Mouse (Mus musculus): ENCODE results near the gene Sult1c2. TPM values are rescaled to one million over a fixed set of nuclear protein-coding genes. Genes with fewer than 3 reads are reported as not detected.
A peak's percentile ranks its signal among the peaks of the same experiment; 100 is the strongest.
"Not testable (repeated sequence)": the region's sequence is repeated elsewhere in the genome, so short reads cannot be mapped to it uniquely, and the experiment has no call there.

Sult1c2 gene
- polyA plus RNA-seq, 1 experiment from 2014 or later: not detected

- H3K36me3 ChIP-seq (ENCODE audit: control insufficient read depth, insufficient read depth, low read length): no peaks in the 10 kb centered on the region
- no peak overlapping the region for H3K27ac ChIP-seq (ENCODE audit: low read depth, low read length)
- ATAC-seq: peak; percentile 58; the same call in 1 of the 2 replicates
- 57% methylated on average over 3 of the region's 3 CpGs for WGBS
- H3K4me1 ChIP-seq (ENCODE audit: control insufficient read depth, insufficient read depth, low read depth, low read length): no peaks in the 10 kb centered on the region
- H3K4me3 ChIP-seq (ENCODE audit: low read length): no peak overlapping the region
- no peak overlapping the region for H3K9ac ChIP-seq (ENCODE audit: low read depth, low read length)
- H3K9me3 ChIP-seq (ENCODE audit: control insufficient read depth, low read length): no peaks in the 10 kb centered on the region
- H3K4me2 ChIP-seq (ENCODE audit: low read length): no peak overlapping the region
- no peaks in the 10 kb centered on the region for H3K27me3 ChIP-seq (replicated peaks; ENCODE audit: control insufficient read depth, insufficient read depth, low read length)
Observed at GRCm38 (mm10) chr17:53833366-53833765, 12.8 kb downstream of the Sult1c2 start.

GRCm38 (mm10) chr17:53803974-53804373, 42.2 kb downstream of the Sult1c2 start:
- WGBS: 89% methylated on average over 16 of the region's 16 CpGs
- H3K4me3 ChIP-seq (ENCODE audit: low read length); H3K4me2 ChIP-seq (ENCODE audit: low read length); H3K9ac ChIP-seq (ENCODE audit: low read depth, low read length); ATAC-seq; H3K27me3 ChIP-seq (replicated peaks; ENCODE audit: control insufficient read depth, insufficient read depth, low read length); H3K4me1 ChIP-seq (ENCODE audit: control insufficient read depth, insufficient read depth, low read depth, low read length); H3K9me3 ChIP-seq (ENCODE audit: control insufficient read depth, low read length); H3K36me3 ChIP-seq (ENCODE audit: control insufficient read depth, insufficient read depth, low read length); H3K27ac ChIP-seq (ENCODE audit: low read depth, low read length): not testable (repeated sequence)

GRCm38 (mm10) chr17:53783381-53783780, 62.8 kb downstream of the Sult1c2 start:
- H3K4me2 ChIP-seq (ENCODE audit: low read length): no peak overlapping the region
- 91% methylated on average over 1 of the region's 1 CpGs for WGBS
- H3K4me1 ChIP-seq (ENCODE audit: control insufficient read depth, insufficient read depth, low read depth, low read length): no peaks in the 10 kb centered on the region
- H3K36me3 ChIP-seq (ENCODE audit: control insufficient read depth, insufficient read depth, low read length): no peaks in the 10 kb centered on the region
- ATAC-seq: no peak
- no peaks in the 10 kb centered on the region for H3K27me3 ChIP-seq (replicated peaks; ENCODE audit: control insufficient read depth, insufficient read depth, low read length)
- H3K27ac ChIP-seq (ENCODE audit: low read depth, low read length): no peak overlapping the region
- no peak overlapping the region for H3K9ac ChIP-seq (ENCODE audit: low read depth, low read length)
- no peaks in the 10 kb centered on the region for H3K9me3 ChIP-seq (ENCODE audit: control insufficient read depth, low read length)
- no peak overlapping the region for H3K4me3 ChIP-seq (ENCODE audit: low read length)

Other genes with a start within 250 kb of the Sult1c2 start
- gene Sgo1, start 157.0 kb downstream of the Sult1c2 start, polyA plus RNA-seq (2015; fragmentation: Nextera tagmentation; extraction: Ambion mirVana): 5.8 and 6.4 TPM in 2 replicates
- gene Sult1c1, start 144.3 kb upstream of the Sult1c2 start, polyA plus RNA-seq (2015; fragmentation: Nextera tagmentation; extraction: Ambion mirVana): not detected in 2 replicates

All from hindbrain, embryonic 16.5 days (tissue).